Mouse (Mus musculus) bone marrow macrophage, adult 2 months (primary cell): ENCODE measurements around the gene Grm1.

ENCODE experiments used
- CTCF ChIP-seq: IDR thresholded peaks from 2 replicates; pipeline ENCODE4 v1.5.1; 2012; ENCODE audit warnings: low read depth, mild to moderate bottlenecking, low read length, moderate library complexity
- POLR2A ChIP-seq: IDR thresholded peaks from 2 replicates; pipeline ENCODE4 v1.6.1; 2012; ENCODE audit warnings: mild to moderate bottlenecking, low read depth, low read length, borderline replicate concordance

DNA sequence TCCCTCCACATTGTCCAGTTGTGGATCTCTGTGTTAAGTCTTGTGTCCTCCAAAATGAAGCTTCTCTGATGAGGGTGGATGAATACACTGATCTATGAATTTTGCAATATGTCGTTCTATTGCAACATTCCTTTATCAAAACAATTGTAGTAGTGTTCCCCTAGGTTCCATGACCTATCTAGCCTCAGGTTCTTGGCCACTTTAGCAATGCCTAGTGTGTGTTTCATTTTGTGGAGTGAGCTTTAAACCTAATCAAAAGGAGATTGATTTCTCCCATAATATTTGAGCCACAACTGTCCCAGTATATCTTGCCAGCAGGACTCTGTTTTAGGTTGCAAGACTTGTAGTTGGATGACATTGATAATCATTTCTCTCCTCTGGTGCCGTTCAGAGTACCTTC, 211.9 kb downstream of the Grm1 start:
- TF ChIP-seq CTCF (no peak), POLR2A (no peak)
